ENCODE assay signal across 8 mouse cellular contexts in the genomic region with DNA sequence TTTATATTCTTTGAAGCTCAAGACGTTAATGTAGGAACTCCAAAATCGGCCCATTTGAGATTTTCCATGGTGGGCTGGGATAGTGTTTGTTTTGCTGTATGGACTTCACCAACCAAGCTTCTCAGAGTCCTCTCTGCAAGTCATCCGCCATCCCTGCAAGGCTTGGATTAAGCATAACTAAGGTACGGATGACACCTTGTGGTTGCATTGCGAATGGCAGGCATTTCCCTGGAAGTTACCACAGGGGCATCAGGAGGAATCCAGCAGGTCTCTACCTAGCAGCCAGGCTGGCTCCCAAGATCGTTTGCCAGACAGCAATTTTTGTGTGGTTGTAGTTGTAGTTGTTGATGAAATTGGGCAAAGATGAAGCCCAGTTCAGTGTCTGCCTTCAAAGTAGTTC. TPM values are rescaled to one million over a fixed set of nuclear protein-coding genes. Genes with fewer than 3 reads are reported as not detected.
DNase-seq lines count a peak whose midpoint lies in the region; ATAC-seq lines count a peak whose summit lies in the region.
"Had no signal": no experiment of that assay in that cellular context is flagged by ENCODE, and none has a peak within 500 bp of the region (broad histone marks: within the 10 kb centered on the region; RNA-seq: fewer than 3 reads in every experiment).

No protein-coding gene starts in this region.

- H3K9me3 ChIP-seq in forebrain, embryonic 11.5 days (ENCODE audit: control insufficient read depth, low read length) = no peaks in the 10 kb centered on the region
- H3K9me3 ChIP-seq: lung, embryonic 15.5 days had no signal

- no peak for ATAC-seq in forebrain, embryonic 11.5 days (replicated peaks; ENCODE audit: low FRiP score)

- no peak overlapping the region for H3K4me2 ChIP-seq in forebrain, embryonic 11.5 days (ENCODE audit: low read depth, low read length, severe bottlenecking)
- H3K4me2 ChIP-seq: lung, embryonic 15.5 days had no signal

- no peak overlapping the region for H3K9ac ChIP-seq in forebrain, embryonic 11.5 days (ENCODE audit: low read length)
- H3K9ac ChIP-seq: lung, embryonic 15.5 days had no signal

- peak; percentile 87 for DNase-seq in NIH3T3 (ENCODE audit: low read depth)
- DNase-seq in brain, embryonic 18.5 days (ENCODE audit: low read depth, low spot score) = peak; percentile 70
- DNase-seq in forebrain, embryonic 11.5 days (ENCODE audit: low spot score) = peak; percentile 93
- DNase-seq in heart, postnatal 4 days = peak; percentile 94
- DNase-seq in layer of hippocampus, adult 9-11 months = peak; percentile 80
- DNase-seq in lung, postnatal 36 days = peak; percentile 94
- DNase-seq in right cerebral cortex, postnatal 4 days = peak; percentile 95

- peaks cover 32% of the 10 kb centered on the region for H3K27me3 ChIP-seq in forebrain, embryonic 11.5 days (ENCODE audit: control insufficient read depth, insufficient read depth, low read length)

- H3K27ac ChIP-seq in forebrain, embryonic 11.5 days (ENCODE audit: low read depth, low read length) = no peak overlapping the region
- H3K27ac ChIP-seq: lung, embryonic 15.5 days had no signal

- H3K36me3 ChIP-seq in forebrain, embryonic 11.5 days (ENCODE audit: control insufficient read depth, insufficient read depth, low read length) = no peaks in the 10 kb centered on the region
- H3K36me3 ChIP-seq: lung, embryonic 15.5 days had no signal

- WGBS in forebrain, embryonic 11.5 days = 9% methylated on average over 6 of the region's 6 CpGs

- peaks cover 6% of the 10 kb centered on the region; the same call in 1 of the 2 replicates for H3K4me1 ChIP-seq in forebrain, embryonic 11.5 days (replicated peaks; ENCODE audit: control insufficient read depth, insufficient read depth, low read length)

- H3K4me3 ChIP-seq in forebrain, embryonic 11.5 days (ENCODE audit: low read depth, low read length) = no peak overlapping the region
- H3K4me3 ChIP-seq: lung, embryonic 15.5 days had no signal

RNA-seq across cellular contexts. Expression of gene Adamts8, which starts 2.0 kb away (rescaled TPM):
- 0.49 and 0.61 TPM in 2 replicates for polyA plus RNA-seq in forebrain, embryonic 11.5 days (2014; fragmentation: Nextera tagmentation; extraction: Ambion mirVana)
- total RNA-seq in heart, postnatal 4 days (2021) = 10 to 100 TPM; 34.3 to 35.1 TPM

RNA-seq across cellular contexts. Expression of gene Adamts15, which starts 18.1 kb away (rescaled TPM):
- polyA plus RNA-seq in forebrain, embryonic 11.5 days (2014; fragmentation: Nextera tagmentation; extraction: Ambion mirVana) = 6.7 and 8.4 TPM in 2 replicates
- total RNA-seq in heart, postnatal 4 days (2021) = 10 to 100 TPM; 11.5 to 15.2 TPM
